Comparison of ENCODE assay signal across 1 mouse cellular context in the genomic region with DNA sequence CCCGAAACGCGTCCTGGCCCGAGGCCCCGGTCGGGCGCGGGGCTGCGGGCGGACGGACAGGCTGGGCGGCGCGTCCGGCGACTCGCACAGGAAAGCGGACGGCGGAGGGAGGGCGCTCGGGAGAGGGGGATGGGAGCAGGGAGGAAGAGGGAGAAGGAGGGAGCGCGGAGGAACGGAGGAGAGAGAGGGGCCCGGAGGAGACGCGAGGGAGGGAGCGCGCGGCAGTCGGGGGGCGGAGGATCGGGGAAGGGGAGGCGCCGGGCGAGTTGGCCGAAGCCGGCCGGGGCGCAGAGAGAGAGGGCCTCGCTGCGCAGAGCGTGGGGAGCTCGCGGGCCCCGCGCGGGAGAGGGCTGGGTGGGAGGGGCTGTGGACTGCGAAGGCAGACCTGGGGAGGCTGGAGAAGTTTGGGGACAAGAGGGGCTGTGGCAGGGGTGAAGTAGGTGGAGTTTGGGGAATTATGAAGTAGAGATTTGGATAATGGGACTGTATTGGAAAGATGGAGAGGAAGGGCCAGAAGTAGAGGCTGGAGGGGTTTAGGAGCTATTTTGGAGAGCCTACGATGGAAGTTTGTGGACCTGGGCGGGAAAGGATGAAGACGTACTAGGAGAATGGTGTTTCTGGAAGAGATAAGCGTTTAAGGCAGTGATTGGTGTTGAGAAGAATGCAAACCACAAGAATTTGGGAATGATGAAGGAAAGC.
TF ChIP-seq lines count a peak whose summit lies in the region.

No protein-coding gene starts in this region.

TF ChIP-seq in MEL, 35 proteins besides CTCF, POLR2A, EP300 and RAD21 (continued from another document):
- no peak for TF ChIP-seq POLR2AphosphoS5 (IDR thresholded peaks at IDR 0.05; ENCODE audit: borderline replicate concordance, low read depth, low read length)
- TF ChIP-seq NELFE (IDR thresholded peaks at IDR 0.05; ENCODE audit: low read depth, low read length), result no peak; the same call in 1 of the 2 replicates
- no peak for TF ChIP-seq JUND (IDR thresholded peaks at IDR 0.05; ENCODE audit: low read depth, low read length)
- TF ChIP-seq GATA1 (IDR thresholded peaks at IDR 0.05; ENCODE audit: low read depth, low read length), result peak; percentile 12; the same call in 1 of the 2 replicates
- TF ChIP-seq GABPA (IDR thresholded peaks at IDR 0.05; ENCODE audit: low read depth, low read length), result no peak
- TF ChIP-seq MXI1 (IDR thresholded peaks at IDR 0.05; ENCODE audit: low read depth, low read length), result 0 out of 2 replicates have a peak, but pooled peaks have one; percentile 38
- no peak for TF ChIP-seq MAX (IDR thresholded peaks at IDR 0.05; ENCODE audit: low read length)
- peak; percentile 53; the same call in 1 of the 2 replicates for TF ChIP-seq HCFC1 (IDR thresholded peaks at IDR 0.05; ENCODE audit: low read depth, low read length)
- no peak for TF ChIP-seq NRF1 (IDR thresholded peaks at IDR 0.05; ENCODE audit: insufficient read depth, low read depth, low read length, poor library complexity, severe bottlenecking)
- no peak for TF ChIP-seq CHD1 (IDR thresholded peaks at IDR 0.05; ENCODE audit: low read depth, low read length)
- TF ChIP-seq ETS1 (IDR thresholded peaks at IDR 0.05; ENCODE audit: low read depth, low read length), result no peak
- TF ChIP-seq UBTF (IDR thresholded peaks at IDR 0.05; ENCODE audit: borderline replicate concordance, insufficient read depth, low read depth, low read length), result 0 out of 2 replicates have a peak, but pooled peaks have one; percentile 36
- no peak for TF ChIP-seq RCOR1 (IDR thresholded peaks at IDR 0.05; ENCODE audit: low read depth, low read length)
- TF ChIP-seq MAZ (IDR thresholded peaks at IDR 0.05; ENCODE audit: low read depth, low read length), result peak; percentile 91
- no peak for TF ChIP-seq BHLHE40 (IDR thresholded peaks at IDR 0.05; ENCODE audit: borderline replicate concordance, low read depth, low read length)
- TF ChIP-seq CHD2 (IDR thresholded peaks at IDR 0.05; ENCODE audit: low read length), result no peak
- TF ChIP-seq TCF12 (IDR thresholded peaks at IDR 0.05; ENCODE audit: low read depth, low read length), result 0 out of 2 replicates have a peak, but pooled peaks have one; percentile 25
- no peak for TF ChIP-seq TBP (IDR thresholded peaks at IDR 0.05; ENCODE audit: low read depth, low read length)
- no peak for TF ChIP-seq MEF2A (IDR thresholded peaks at IDR 0.05; ENCODE audit: extremely low read depth, insufficient replicate concordance, low read depth, low read length, poor library complexity, severe bottlenecking)
- TF ChIP-seq USF2 (IDR thresholded peaks at IDR 0.05; ENCODE audit: borderline replicate concordance in 1 of 2, insufficient read depth in 1 of 2, low read depth in 1 of 2, low read length in 2 of 2), result no peak
- TF ChIP-seq POLR2AphosphoS2 (IDR thresholded peaks at IDR 0.05; ENCODE audit: low read length), result no peak
- TF ChIP-seq ZKSCAN1 (IDR thresholded peaks at IDR 0.05; ENCODE audit: low read depth, low read length), result no peak
- TF ChIP-seq ELF1 (IDR thresholded peaks at IDR 0.05; ENCODE audit: low read depth, low read length), result no peak
- no peak for TF ChIP-seq TAL1 (IDR thresholded peaks at IDR 0.05; ENCODE audit: low read length)
- no peak for TF ChIP-seq E2F4 (IDR thresholded peaks at IDR 0.05; ENCODE audit: borderline replicate concordance, low read depth, low read length)
- no peak for TF ChIP-seq KAT2A (conservative IDR thresholded peaks at IDR 0.05; ENCODE audit: low read depth, low read length)
- TF ChIP-seq MAFK (IDR thresholded peaks at IDR 0.05; ENCODE audit: borderline replicate concordance, low read depth, low read length), result no peak
- TF ChIP-seq MYB (IDR thresholded peaks at IDR 0.05; ENCODE audit: low read depth, low read length), result no peak
- no peak for TF ChIP-seq USF1 (IDR thresholded peaks at IDR 0.05; ENCODE audit: low read depth, low read length)
- TF ChIP-seq ZC3H11A (IDR thresholded peaks at IDR 0.05; ENCODE audit: low read depth, low read length), result no peak
- TF ChIP-seq SIN3A (IDR thresholded peaks at IDR 0.05; ENCODE audit: low read length), result 0 out of 2 replicates have a peak, but pooled peaks have one; percentile 34
TF ChIP-seq in MEL: peak in this region for 8.
